Mouse (Mus musculus): Measurements from ENCODE around the gene Fam122c. TPM values are rescaled to one million over a fixed set of nuclear protein-coding genes. Genes with fewer than 3 reads are reported as not detected.

The Fam122c gene
- polyA plus RNA-seq, 1 experiment = not detected

DNA sequence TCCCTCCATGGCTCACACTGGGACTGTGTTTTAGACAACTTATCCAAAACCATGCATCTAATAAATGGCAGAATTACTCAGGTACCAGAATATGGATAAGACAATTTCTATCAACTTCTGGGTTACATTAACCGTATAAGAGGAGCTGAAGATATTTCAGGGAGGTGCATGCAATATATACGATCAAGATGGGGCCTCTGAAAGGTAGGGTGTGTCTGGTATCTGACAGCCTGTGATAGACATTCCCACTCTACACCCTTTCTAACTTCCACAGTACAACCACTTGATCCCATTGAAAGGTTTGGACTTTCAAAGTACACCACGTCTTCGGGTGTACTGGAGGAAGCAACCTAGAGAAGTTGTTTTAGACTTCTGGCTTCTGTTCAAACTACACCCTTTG, 57.2 kb downstream of the Fam122c start:
- Histone ChIP-seq H3K4me3 (ENCODE audit: insufficient read depth, low read depth, low read length) (no peak overlapping the region), H3K4me1 (ENCODE audit: control insufficient read depth, insufficient read depth, insufficient read length, low read length) (no peaks in the 10 kb centered on the region)

DNA sequence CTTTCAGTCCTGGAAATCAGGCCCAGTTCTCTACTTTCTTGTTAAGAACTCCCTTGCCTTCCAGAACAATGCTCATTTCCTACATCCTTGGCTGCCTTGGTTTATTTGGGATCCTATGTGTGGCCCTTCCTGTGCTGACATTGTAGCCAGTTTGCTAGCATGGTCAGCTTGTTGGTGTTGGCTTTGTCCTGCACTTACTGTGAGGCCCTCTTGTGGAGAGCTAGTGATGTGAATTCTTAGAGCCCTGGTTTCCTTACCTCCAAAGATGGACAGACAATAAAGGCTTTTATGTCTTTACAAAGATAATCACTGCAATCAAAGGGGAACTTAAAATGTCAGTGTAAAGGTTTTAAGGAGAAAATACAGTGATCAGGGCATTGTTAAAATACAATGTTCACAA, 64.1 kb downstream of the Fam122c start:
- Histone ChIP-seq H3K27ac (replicated peaks; ENCODE audit: low read depth, low read length) (no peak overlapping the region), H3K4me1 (ENCODE audit: control insufficient read depth, insufficient read depth, insufficient read length, low read length) (no peaks in the 10 kb centered on the region), H3K4me3 (ENCODE audit: insufficient read depth, low read depth, low read length) (no peak overlapping the region)

More for the DNA sequence above, 57.2 kb downstream of the Fam122c start:
- H3K27ac ChIP-seq (replicated peaks; ENCODE audit: low read depth, low read length) = no peak overlapping the region

- no peak overlapping the region for H3K27ac ChIP-seq (replicated peaks; ENCODE audit: low read depth, low read length)
- H3K4me1 ChIP-seq (ENCODE audit: control insufficient read depth, insufficient read depth, insufficient read length, low read length) = no peaks in the 10 kb centered on the region
- H3K4me3 ChIP-seq (ENCODE audit: insufficient read depth, low read depth, low read length) = no peak overlapping the region
Measured at GRCm38 (mm10) chrX:53341531-53341930, 68.3 kb downstream of the Fam122c start.

- H3K4me1 ChIP-seq (ENCODE audit: control insufficient read depth, insufficient read depth, insufficient read length, low read length) = no peaks in the 10 kb centered on the region
- no peak overlapping the region for H3K4me3 ChIP-seq (ENCODE audit: insufficient read depth, low read depth, low read length)
Measured at GRCm38 (mm10) chrX:53348374-53348773, 75.2 kb downstream of the Fam122c start.

DNA sequence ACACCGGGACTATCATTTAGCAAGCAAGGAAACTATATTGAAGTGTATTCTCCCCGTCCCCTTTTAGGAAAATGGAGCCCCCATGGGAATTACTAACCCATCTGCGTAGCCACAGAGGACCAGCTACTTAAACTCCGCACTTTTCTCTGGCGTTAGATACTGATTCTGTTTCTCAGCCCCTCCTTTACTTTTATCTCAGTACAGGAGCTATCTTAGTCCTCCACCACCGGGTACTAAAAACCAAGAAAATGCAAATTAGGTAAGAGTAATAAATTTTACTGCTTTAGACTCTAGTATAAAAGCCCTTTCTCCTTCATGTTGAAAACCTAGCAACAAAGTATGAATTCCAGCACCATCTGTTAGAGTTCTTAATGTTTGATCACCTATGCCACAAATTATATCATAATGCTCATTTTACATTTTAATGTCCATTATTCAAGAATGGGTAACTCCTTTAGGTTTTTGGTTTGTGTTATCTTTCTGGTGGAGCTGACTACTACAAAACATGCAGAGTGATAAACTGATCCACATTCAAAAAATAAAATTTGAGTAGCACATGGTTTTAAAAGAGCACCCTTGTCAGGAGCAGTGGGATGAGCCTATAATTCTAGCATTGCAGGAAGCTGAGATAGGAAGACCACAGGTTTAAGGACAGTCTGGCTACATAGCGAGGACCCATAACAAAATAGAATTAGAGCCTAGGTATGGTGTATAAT, 91.6 kb downstream of the Fam122c start:
- Histone ChIP-seq H3K4me3 (ENCODE audit: insufficient read depth, low read depth, low read length) (no peak overlapping the region), H3K27ac (replicated peaks; ENCODE audit: low read depth, low read length) (no peak overlapping the region), H3K4me1 (ENCODE audit: control insufficient read depth, insufficient read depth, insufficient read length, low read length) (no peaks in the 10 kb centered on the region)

More at GRCm38 (mm10) chrX:53348374-53348773, 75.2 kb downstream of the Fam122c start:
- H3K27ac ChIP-seq (replicated peaks; ENCODE audit: low read depth, low read length) = no peak overlapping the region

DNA sequence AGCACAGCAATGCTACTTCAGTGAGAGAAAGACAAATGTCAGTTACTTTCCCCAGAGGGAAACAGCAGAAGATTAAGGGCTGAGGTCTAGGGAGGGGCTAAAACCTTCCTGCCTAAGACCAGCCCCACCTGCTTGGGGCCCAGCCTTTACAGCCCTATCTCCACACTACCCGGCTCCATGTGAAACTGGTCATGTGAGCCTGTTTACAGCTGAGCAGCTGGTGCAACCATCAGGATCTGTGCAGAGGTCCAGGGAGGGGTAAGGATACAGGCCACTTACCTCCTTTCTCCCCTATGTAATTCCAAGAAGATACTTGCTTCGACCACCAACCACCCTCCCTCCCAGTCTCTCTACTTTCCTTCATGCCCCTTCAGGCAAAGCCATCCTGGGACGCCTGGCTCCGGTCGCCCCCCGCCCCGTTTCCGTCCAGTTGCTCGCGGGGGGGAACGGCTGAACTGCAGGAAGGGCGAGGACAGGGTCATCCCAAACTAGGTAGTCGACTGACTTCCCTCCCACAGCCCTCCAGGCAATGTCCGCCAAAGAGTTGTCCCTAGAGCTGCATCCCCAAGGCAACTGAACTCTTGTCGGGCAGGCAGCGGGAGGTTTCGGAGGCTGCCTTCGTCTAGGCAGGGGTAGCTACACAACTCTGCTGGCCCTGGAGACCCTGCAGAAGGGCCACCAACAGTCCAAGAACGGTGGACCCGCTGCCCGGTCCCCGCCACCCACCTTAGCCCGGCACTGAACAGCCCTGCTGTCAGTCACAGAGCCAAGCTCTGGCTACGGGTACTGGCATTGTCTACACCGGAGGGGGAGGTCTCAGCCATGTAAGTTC, 96.5 kb downstream of the Fam122c start:
- Histone ChIP-seq H3K27ac (replicated peaks; ENCODE audit: low read depth, low read length) (peak overlapping the region; percentile 69), H3K4me3 (ENCODE audit: insufficient read depth, low read depth, low read length) (peak overlapping the region; percentile 75), H3K4me1 (ENCODE audit: control insufficient read depth, insufficient read depth, insufficient read length, low read length) (no peaks in the 10 kb centered on the region)

GRCm38 (mm10) chrX:53370366-53370740, 97.1 kb downstream of the Fam122c start, which contains the start of gene Mospd1:
Gene Mospd1 (minus strand): TSS chrX:53370502.
- Histone ChIP-seq H3K4me3 (ENCODE audit: insufficient read depth, low read depth, low read length) (peak within 1 kb of the TSS; percentile 75), H3K4me1 (ENCODE audit: control insufficient read depth, insufficient read depth, insufficient read length, low read length) (no peaks in the 10 kb centered on the region), H3K27ac (replicated peaks; ENCODE audit: low read depth, low read length) (peak within 1 kb of the TSS; percentile 69)

Other genes starting within 250 kb of the Fam122c start
- not detected in 2 replicates for gene Plac1, start 33.3 kb upstream of the Fam122c start, polyA plus RNA-seq (2012; ENCODE audit: insufficient read depth, insufficient read length, missing spikeins)
- 2.2 and 3.8 TPM in 2 replicates for gene Fam122b, start 3.6 kb upstream of the Fam122c start, polyA plus RNA-seq (2012; ENCODE audit: insufficient read depth, insufficient read length, missing spikeins)
- 35.4 and 38.9 TPM in 2 replicates for gene Mospd1, start 97.1 kb downstream of the Fam122c start, polyA plus RNA-seq (2012; ENCODE audit: insufficient read depth, insufficient read length, missing spikeins)
- not detected in 2 replicates for gene Etd, start 161.5 kb downstream of the Fam122c start, polyA plus RNA-seq (2012; ENCODE audit: insufficient read depth, insufficient read length, missing spikeins)